Mouse (Mus musculus): Measurements from ENCODE around the gene Dgkh.
"Not testable (repeated sequence)": the region's sequence is repeated elsewhere in the genome, so short reads cannot be mapped to it uniquely, and the experiment has no call there.

Dgkh gene

DNA sequence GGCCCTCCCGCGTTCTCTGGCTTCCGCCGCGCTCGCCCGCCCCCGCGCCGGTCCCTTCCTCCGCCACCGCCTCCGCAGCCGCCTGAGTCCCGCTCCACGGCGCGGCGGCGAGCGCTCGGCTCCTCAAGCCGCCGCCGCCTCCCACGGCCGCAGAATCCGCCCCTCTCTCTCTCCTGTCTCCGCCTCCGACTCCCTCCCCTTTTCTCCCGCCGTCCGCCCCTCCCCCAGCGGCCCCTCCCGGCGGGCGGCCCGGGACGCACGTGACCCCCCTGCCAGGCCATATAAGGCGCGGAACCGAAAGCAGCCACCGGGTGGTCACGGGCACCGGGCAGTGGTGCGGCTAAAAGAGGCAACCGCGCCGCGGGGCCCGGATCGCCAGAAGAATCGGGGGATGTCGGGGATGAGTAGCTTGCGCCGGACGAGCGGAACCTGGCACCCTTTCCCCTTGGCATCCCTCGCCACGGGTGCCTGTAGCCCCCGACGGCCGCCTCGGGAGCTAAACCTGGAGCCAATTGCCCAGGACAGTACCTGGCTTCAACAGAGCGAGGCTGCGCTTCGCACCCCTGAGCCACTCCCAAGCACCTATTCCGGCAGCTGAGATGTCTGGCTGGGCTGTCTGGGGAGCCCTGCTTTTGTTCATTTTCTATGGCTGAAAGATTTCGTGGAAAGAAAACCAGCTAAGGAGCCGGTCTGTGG, at the start of gene Dgkh:
TSS of gene Dgkh (minus strand) at position 160 of the 696 bp plus-strand sequence.
- in situ Hi-C loops (cut with MboI, MseI), result no loop called here

DNA sequence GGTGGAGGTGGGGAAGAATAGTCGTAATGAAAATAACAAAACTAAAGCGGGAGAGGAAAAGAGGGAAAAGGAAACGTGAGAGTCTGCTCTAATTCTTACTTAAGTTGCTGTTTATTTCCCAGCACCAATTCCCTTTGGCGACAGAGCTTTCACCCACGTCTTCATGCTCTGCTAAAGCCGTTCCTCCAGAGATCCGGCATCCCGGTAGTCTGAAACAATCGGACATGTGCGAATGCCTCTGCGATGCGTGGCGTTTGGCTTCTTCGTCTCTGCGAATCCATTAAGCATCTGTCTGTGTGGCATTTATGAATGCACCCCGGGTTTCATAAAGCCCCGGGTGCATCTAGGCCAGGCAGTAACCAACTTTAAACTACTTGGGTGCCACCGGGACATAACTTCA, 44.6 kb upstream of the Dgkh start:
- in situ Hi-C loops (cut with MboI, MseI), result loop anchor here (5.0 kb wide), 1 partner anchor 35 kb away; no protein-coding TSS in a partner anchor

DNA sequence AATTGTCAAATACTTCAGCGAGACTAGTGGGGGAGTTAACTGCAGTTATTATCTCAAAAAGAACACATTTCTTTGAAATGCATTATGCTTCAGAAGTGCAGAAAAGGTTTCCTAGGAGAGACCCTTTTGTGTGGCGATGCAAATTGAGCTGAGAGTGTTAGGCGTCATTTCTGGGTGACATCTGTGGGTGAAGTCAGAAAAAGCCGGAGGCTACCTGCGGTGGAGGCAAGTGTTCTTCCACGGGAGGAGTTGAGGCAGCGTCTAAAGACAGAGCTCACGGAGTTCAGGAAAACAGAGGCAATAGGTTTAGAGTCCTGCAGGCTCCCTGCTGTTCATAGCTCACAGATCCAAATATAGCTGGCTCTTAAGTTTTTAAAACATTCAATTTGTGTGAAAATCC, 44.1 kb upstream of the Dgkh start:
- in situ Hi-C loops (cut with MboI, MseI), result loop anchor here (5.0 kb wide), 1 partner anchor 36 kb away; no protein-coding TSS in a partner anchor

DNA sequence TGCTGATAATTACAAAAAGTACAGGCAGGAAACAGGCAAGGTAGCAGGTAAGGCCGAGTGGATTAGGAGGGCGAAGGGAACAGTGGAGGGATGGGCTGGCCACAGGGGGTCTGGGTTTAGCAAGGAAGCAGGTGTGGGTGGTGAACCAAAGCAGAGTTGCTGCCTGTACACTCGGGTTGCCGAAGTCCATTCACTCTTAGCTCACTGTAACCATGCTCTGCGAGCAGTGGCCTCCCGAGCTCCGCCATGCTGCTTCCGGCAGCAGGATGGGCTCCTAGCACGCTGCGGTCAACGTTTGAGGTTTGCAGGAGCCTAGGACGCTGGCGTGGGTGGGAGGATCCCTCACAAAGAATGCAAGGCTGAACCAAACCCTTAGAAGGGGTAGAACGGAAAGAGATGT, 43.1 kb upstream of the Dgkh start:
- in situ Hi-C loops (cut with MboI, MseI), result loop anchor here (5.0 kb wide), 1 partner anchor 37 kb away; no protein-coding TSS in a partner anchor

DNA sequence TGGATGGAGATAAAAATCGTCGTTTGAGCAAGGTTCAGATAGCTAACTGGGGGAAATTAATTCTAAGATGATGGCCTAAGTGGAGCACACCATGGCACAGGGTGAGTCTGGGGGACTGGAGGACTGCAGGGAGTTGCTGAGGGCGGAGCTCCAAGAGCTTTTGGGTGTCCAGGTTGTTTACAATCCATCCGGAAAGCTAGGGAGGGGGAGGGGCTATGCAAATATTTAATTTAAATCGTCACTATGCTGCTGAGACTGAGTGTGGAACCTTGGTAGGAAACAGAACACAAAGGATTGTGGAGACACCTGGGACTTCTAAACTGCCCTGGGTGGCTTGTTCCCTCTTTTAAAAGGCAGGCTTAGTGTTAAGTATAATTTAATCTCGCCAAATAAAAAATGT, 42.6 kb upstream of the Dgkh start:
- in situ Hi-C loops (cut with MboI, MseI), result loop anchor here (5.0 kb wide), 1 partner anchor 37 kb away; no protein-coding TSS in a partner anchor

DNA sequence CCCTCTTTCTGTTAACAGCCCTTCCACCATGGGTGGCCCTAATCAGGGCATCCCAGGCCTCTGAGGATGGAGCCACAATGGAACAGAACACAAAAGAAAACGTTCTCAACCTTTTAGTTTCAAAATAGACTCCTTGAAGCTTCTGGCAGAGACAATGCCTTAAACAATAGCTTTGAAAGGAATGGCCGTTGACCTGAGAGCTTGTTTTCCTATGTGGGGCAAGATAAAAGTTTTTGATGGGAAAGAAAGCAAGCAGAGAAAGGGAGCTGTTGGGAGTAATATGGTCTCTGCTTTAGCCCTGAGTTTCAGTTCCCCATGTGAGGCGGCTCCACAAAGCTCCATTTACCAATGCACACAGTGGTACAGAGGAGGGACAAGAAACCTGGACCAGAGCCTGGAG, 37.9 kb upstream of the Dgkh start:
- in situ Hi-C loops (cut with MboI, MseI), result no loop called here

DNA sequence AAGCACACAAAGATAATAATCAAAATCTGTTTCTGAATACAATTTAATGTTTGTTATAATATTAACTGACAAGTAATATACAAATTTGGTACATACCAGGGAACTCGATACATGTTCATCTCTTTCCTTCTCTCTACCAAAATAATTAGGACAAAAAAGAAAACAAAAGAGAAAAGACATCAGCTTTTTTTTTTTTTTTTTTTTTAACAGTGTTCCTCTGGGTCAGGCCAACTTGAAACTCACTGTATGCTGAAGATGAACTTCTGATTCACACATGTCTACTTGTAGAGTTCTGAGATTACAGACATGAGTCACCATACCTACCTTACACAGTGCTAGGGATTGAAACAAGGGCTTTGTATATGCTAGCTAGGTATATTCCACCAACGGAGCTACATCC, 28.5 kb upstream of the Dgkh start:
- in situ Hi-C loops (cut with MboI, MseI), result no loop called here

DNA sequence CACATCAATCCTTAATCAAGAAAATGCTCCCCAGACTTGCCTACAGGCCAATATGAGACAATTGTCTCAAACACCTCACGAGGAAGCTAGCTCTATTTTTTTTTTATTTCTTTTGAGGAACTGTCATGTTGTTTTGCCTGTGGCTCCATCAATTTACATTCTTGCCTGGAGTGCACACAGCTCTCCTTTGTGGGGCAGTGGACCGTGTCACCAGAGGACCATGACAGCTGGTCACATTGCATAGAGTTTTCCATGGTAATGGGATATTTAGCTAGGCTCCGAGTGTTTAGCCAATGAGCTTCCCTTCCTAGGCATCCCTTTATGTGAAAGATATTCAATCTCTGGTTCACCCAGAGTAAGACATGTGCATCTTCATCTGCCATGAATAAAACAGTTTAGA, 26.9 kb upstream of the Dgkh start:
- in situ Hi-C loops (cut with MboI, MseI), result loop anchor here (10.0 kb wide), 1 partner anchor 85 kb away; the partner anchor contains the start of gene Vwa8

DNA sequence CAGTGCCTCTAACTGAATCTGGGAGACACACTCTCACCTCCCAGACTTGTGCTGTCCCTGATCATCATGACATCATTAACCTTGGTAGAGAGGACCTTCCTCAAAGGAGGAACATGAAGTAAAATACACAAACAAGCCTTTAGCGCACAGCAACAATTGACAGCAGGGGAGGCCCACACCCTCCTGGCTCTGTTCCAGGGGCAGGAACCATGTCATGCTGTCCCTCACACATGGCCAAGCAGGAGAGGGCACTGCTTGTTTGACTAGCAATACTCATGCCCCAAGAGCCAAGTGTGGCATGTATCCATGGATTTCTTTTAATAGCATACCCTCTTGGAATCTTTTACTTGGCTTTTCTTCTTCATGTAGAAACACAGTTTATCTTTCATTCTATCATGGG, 22.7 kb upstream of the Dgkh start:
- in situ Hi-C loops (cut with MboI, MseI), result loop anchor here (10.0 kb wide), 1 partner anchor 89 kb away; the partner anchor contains the start of gene Vwa8

DNA sequence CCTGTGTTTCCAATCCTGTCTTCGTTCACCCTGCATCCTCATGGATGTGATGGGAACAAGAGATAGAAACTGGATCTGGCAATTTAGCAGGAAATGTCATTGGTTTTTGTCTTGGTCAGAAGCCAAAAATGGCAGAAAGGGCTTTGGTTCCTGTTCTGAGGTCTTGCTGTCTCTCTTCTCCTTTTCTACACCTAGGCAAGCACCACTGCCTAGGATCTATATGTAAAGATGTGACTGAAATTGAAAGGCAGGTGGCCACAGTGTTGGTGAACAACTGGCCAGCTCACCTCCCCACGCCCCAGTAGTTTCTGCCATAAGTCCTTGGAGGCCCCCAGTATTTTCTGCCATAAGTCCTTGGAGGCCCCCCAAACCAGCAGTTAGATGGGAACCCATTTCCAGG, 16.1 kb upstream of the Dgkh start:
- in situ Hi-C loops (cut with MboI, MseI), result no loop called here

DNA sequence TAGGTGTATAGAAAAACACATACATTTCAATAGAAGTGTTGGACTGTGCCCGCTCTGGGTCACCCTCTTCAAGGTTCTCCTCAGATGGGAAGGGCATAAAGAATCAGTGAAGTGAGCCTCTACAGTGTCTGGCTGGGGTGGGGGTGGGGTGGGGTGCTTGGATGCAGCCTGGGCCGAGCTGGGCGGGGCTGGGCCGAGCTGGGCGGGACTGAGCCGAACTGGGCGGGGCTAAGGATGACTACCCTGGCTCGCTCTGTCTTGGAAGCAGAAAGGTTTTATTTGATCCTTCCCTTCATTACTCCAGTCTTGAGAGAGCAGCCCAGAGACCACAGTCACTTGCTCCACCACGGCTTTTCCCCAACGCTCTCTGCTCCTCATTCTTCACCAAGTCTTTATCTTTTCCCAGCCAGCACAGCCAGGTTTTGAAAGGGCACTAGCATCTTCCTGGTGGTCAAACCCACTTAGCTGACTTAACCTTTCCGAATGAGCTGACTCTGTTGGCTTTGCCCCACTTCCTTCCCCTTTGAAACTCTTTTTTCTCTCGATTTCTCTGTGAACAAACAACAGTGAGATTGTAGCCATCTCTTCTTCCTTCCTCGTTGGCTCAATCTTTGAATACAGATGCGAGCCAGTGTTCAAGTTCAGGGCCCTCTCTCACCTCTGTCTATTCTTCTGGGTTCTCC, 15.5 kb upstream of the Dgkh start:
- in situ Hi-C loops (cut with MboI, MseI), result no loop called here

DNA sequence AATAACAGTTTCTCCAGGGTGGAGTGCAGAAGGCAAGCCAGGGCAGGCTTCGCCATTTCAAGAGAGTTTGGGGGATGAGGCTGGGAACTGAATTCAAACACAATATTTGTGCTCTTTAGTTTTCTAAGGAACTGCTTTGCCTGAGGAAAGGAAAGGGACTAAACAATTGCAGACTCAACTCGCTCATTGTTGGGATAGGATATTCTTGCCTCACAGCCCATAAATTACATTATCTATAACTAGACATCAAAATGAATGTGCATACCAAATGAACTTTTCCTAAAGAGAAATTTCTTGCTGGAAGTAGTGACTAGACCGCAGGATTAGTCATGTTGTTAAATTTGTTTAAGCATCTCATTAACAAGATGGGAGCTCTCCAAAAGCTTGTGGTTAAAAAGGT, 14.9 kb upstream of the Dgkh start:
- in situ Hi-C loops (cut with MboI, MseI), result no loop called here

DNA sequence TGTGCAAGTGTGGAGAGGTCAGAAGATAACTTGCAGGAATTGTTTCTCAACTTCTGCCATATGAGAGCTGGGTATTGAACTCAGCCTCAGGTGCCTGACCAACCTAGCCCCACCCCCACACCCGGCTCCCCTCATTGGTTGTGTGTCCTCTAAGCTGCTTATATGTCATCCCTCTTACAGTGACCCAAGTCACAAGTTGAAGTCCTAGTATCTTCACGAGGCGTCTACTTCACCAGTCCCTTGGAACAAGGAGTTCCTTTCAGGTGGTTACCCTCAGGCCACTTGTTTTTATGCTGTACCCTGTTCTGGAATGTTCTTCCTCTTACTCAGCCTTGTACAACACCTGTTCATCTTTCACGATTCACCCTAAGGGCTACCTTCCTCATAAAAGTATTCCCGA, 2.0 kb upstream of the Dgkh start:
- in situ Hi-C loops (cut with MboI, MseI), result no loop called here

DNA sequence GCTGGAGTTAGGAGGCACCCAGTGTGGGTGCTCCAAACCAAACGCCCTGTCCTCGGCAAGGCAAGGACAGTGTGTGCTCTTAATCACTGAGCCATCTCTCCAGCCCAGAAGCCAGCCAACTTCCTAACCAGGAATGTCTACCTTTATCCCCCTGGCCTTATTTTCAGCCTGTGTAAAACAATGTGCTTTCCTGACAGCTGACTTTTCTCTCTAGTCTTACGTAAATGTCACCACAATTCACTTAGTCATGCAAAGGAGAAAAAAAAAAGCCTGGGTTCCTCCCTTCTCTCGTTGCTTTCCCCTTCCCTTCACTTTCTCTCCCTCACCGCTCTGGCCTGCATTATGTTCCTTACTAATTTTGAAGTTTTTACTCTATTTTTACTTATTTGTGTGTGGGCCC, 1.6 kb upstream of the Dgkh start:
- in situ Hi-C loops (cut with MboI, MseI), result not testable (repeated sequence)

DNA sequence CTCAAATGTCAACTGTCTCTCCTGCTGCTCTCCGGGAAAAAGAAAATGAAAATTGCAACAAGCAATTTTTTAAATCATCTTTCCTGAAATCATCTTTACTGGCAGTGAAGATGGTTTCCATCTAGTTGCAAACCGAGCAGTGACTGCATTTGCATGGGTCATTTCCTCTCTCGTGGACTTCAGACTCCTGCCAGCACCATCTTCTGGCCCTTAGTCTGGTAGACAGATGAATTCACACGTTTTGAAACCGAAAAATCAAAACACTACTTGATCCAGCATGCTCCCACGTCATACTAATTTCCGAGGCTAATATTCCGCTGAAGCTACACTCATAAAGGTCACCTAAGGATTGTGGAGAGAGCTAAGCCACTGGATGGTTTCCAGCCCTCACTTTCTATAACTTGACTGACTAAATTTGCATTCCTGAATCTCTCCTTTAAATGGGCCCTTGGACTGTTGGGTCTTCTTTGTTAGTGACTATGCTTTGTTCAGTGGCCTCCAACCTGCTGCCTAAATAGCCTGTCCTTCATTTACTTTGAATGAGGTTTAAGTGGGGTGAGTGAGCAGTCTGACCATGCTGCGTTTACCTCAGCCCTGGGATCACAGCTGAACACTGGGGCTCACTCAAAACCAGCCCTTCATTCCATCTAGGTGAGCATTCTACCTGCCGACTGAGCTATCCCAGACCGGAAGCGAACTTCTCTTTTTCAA, 945 bp upstream of the Dgkh start:
- in situ Hi-C loops (cut with MboI, MseI), result no loop called here

DNA sequence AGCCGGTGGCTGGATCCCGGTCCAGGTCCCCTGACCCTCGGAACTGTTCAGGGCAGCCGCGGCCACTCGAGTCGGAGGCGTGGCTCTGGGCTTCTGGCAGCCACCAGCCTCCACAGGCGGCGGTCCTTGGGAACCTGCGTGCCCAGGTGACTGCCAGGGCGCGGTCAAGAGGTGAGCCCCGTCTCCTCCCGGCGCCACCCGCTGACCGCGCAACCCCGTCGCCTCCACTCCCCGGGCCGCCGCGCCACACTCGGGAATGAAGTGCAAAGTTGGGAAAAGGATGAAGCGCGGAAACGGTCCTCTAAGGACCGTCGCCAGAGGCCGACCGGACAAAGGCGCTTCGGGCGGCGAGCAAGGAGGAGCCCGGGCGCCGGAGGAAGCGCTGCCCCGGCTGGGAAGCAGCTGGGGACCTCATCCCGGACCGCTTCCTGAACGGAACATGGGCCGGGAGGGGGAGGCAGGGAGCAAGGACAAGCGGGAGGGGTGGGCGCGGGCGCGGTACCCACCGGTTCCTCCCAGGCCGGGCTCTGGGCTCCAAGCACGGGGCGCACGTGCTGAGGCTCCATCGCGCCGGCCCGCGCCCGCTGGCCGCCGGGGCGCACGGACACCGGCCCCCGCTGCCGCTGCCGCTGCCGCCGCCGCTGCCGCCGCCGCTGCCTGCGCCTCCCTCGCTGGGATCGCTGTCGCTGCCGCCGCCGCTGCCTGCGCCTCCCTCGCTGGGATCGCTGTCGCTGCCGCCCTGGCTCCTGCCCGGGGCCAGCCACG, 542 bp downstream of the Dgkh start:
- in situ Hi-C loops (cut with MboI, MseI), result no loop called here

DNA sequence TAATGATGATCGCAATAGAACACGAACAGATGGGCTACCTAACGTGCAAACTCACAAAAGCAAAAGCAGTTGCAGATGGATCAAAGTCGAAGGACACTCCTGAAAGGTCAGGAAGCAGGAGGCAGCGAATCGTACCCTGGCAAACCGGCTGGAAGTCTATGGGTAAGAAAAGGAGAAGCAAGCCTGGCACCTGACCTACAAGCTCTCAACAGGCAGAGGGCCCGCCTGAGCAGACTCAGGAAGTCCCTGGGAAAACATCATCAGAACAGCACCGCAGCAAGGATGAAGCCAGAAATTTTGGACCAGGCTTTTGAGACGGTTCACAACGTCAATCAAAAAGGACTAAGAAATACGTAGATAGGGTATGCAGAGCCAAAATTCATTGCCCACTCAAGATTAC, 1.3 kb downstream of the Dgkh start:
- in situ Hi-C loops (cut with MboI, MseI), result no loop called here

DNA sequence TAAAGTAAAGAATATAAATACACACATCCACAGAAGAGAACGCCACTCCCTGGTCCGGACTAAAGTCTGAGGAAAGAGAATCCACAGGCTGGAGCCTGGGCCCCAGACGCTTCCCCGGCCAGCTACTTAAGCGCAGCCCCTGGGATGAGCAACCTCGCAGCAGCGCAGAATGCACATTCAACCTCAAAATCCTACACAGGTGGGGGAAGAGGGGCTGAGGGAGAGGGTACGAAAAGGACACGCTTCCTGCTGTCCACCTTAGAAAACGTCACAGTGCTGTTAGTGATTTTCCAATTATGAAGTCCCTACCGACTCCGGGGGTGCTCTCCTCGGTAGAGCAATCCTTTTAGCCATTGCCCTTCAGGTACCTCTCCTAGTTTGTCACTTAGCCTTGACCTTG, 6.6 kb downstream of the Dgkh start:
- in situ Hi-C loops (cut with MboI, MseI), result no loop called here

DNA sequence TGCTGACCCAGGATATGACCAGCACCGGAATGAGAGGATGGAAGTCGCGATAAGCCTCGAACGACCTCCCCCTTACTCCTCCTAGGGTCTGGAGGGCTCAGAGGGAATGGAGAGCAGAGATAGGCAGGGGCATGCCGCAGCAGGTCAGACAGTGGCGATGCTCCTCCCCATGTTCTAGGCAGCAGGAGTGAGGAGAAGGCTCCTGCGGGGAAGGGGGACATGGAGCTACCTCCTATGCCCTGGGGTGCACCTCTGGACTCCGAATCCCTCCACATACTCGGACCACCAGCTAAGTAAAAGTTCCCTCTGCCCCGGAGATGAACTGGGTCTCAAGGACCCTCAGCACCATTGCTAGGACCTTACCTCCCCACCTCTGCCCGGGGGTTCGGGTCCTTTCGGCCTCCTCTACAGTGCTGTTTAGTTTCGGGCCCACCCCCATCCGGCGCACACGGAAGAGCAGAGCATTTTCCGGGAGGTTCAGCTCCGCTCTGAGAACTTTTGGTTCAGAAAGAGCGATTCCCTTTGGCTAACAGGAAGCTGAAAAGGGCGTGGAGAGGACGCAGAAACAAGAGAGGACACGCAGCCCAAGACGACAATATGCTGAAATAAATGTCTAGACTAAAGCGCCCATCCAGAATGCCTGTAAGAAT, 7.1 kb downstream of the Dgkh start:
- in situ Hi-C loops (cut with MboI, MseI), result no loop called here

DNA sequence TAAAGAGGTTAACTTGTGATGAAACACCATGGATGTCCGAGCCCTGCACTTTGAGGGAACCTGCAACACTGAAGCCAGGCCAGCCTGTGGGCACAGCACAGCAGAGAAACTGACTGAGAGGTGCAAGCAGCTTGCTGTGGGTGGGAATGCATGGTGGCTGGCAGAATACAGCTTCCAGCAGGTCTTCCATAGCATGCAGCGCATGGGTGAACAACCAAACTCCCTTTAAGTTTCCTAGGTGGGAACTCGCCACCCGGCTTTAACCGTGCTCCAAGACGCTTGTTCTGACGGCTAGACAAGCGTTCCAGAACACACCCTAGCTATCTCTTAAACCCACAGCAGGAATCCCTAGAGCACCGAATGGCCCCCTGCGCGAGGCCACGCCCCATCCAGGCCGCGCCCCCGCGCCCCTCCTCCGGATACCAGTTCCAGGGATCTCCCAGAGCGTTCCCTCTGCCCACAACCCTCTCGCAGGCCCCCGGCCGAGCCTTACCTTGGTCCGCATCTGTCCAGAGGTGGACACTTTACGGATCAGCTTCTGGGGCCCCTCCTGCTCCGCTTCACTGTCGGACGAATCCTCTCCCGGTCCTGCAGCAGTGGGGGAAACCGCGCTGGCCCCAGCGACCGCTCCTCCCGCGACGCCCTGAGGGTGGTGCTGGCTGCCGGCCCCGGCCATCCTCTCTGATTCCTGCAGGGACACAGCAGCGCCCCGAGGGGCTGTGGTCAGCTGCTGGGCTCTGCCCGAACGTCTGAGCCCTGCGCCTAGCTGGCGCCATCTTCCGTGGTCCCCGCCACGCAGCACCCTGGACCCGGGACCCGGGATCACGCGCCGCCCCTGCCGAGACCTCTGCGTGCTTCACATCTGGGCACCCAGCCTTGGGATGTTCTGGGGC, 7.9 kb downstream of the Dgkh start:
- in situ Hi-C loops (cut with MboI, MseI), result no loop called here

All from regulatory T cell (primary cell).